Mouse (Mus musculus): ENCODE measurements around the gene Wdr70. TPM values are rescaled to one million over a fixed set of nuclear protein-coding genes. Genes with fewer than 3 reads are reported as not detected.

Wdr70 gene
- polyA plus RNA-seq (2015; fragmentation: Nextera tagmentation; extraction: Ambion mirVana) = 52.5 and 53.8 TPM in 2 replicates

GRCm38 (mm10) chr15:8098774-8099749 lies at the start of gene Wdr70:
TSS of gene Wdr70 (minus strand) at chr15:8099209.
- 2% methylated on average over 56 of the region's 56 CpGs for WGBS
- H3K9me3 ChIP-seq (ENCODE audit: control insufficient read depth, low read length) = no peaks in the 10 kb centered on the region
- peak within 1 kb of the TSS; percentile 65 for H3K4me2 ChIP-seq (ENCODE audit: low read depth, low read length)
- peak within 1 kb of the TSS; percentile 85 for H3K9ac ChIP-seq (ENCODE audit: low read length)
- H3K36me3 ChIP-seq (ENCODE audit: control insufficient read depth, insufficient read depth, low read length) = peaks cover 4% of the 10 kb centered on the region; the same call in 1 of the 2 replicates
- peak within 1 kb of the TSS; percentile 22; the same call in 1 of the 2 replicates for H3K27ac ChIP-seq (ENCODE audit: low read length)
- peak within 1 kb of the TSS; percentile 90 for H3K4me3 ChIP-seq (ENCODE audit: low read length)
- no peaks in the 10 kb centered on the region for H3K27me3 ChIP-seq (ENCODE audit: control insufficient read depth, insufficient read depth, low read depth, low read length)
- H3K4me1 ChIP-seq (replicated peaks; ENCODE audit: control insufficient read depth, insufficient read depth, low read length) = 0 out of 2 replicates have a peak, but pooled peaks cover 4% of the 10 kb centered on the region
- ATAC-seq (ENCODE audit: low read depth) = peak; percentile 93

DNA sequence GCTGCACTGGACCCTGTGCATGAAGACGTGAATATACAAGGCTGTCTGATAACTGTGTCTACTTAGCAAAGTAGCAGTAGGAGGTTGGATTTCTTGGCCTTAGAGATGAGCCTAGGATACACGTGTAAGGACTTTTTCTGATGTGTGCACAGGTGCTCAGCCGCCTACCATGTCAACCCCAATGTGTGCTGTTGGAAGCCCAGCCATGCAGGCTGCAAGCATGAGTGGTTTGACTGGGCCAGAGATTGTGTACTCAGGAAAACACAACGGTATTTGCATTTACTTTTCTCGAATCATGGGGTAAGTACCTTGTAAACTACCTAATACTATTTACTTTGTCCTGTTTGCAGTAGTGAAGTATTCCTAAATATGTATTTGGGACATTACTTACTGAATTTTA lies 36.6 kb upstream of the Wdr70 start:
- Histone ChIP-seq H3K9ac (ENCODE audit: low read length) (no peak overlapping the region), H3K36me3 (ENCODE audit: control insufficient read depth, insufficient read depth, low read length) (peaks cover 50% of the 10 kb centered on the region), H3K27me3 (ENCODE audit: control insufficient read depth, insufficient read depth, low read depth, low read length) (no peaks in the 10 kb centered on the region), H3K27ac (ENCODE audit: low read length) (no peak overlapping the region), H3K9me3 (ENCODE audit: control insufficient read depth, low read length) (no peaks in the 10 kb centered on the region), H3K4me1 (replicated peaks; ENCODE audit: control insufficient read depth, insufficient read depth, low read length) (no peaks in the 10 kb centered on the region), H3K4me3 (ENCODE audit: low read length) (no peak overlapping the region), H3K4me2 (ENCODE audit: low read depth, low read length) (no peak overlapping the region)
- WGBS = 65% methylated on average over 5 of the region's 5 CpGs
- peak; percentile 60; the same call in 1 of the 2 replicates for ATAC-seq (ENCODE audit: low read depth)

DNA sequence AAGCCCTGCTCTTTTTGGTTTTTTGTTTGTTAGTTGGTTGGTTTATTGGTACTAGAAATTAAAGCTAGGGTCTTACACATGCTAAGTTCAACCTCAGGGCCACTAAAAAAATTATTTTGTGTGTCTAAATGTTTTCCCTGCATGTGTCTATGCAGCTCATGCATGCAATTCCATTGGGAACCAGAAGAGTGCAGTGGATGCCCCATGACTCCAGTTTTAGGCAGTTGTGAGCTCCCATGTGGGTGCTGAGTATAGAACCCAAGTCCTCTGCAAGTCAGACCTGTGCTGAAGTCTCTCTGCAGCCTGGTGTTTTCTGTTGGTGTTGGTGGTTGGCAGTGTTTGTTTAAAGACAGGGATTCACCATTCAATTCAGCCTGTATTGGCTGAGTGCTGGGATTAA lies 32.8 kb upstream of the Wdr70 start:
- H3K4me3 ChIP-seq (ENCODE audit: low read length) = no peak overlapping the region
- no peak overlapping the region for H3K9ac ChIP-seq (ENCODE audit: low read length)
- H3K4me1 ChIP-seq (replicated peaks; ENCODE audit: control insufficient read depth, insufficient read depth, low read length) = no peaks in the 10 kb centered on the region
- peaks cover 51% of the 10 kb centered on the region for H3K36me3 ChIP-seq (ENCODE audit: control insufficient read depth, insufficient read depth, low read length)
- no peak overlapping the region for H3K27ac ChIP-seq (ENCODE audit: low read length)
- no peaks in the 10 kb centered on the region for H3K9me3 ChIP-seq (ENCODE audit: control insufficient read depth, low read length)
- no peaks in the 10 kb centered on the region for H3K27me3 ChIP-seq (ENCODE audit: control insufficient read depth, insufficient read depth, low read depth, low read length)
- no peak for ATAC-seq (ENCODE audit: low read depth)
- H3K4me2 ChIP-seq (ENCODE audit: low read depth, low read length) = no peak overlapping the region

DNA sequence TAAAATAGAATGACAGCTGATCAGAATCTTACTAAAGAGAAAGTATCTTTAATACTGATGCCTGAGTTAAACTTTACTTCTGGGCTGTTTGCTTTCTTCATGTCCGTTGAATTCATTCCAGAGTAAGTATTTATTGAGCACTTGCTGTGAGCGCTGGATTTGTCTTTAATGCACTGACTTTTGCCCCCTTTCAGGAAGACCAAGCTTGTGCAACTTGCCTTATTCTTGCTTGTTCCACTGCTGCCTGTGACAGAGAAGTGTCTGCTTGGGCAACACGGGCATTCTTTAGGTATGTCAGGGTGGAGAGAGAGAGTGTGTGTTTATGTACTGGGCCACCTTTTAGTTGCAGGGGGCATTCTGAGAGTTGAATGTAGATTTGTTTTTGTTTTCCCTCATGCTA lies 32.3 kb upstream of the Wdr70 start:
- Histone ChIP-seq H3K4me1 (replicated peaks; ENCODE audit: control insufficient read depth, insufficient read depth, low read length) (no peaks in the 10 kb centered on the region), H3K36me3 (ENCODE audit: control insufficient read depth, insufficient read depth, low read length) (peaks cover 51% of the 10 kb centered on the region), H3K27me3 (ENCODE audit: control insufficient read depth, insufficient read depth, low read depth, low read length) (no peaks in the 10 kb centered on the region), H3K4me3 (ENCODE audit: low read length) (no peak overlapping the region), H3K9ac (ENCODE audit: low read length) (no peak overlapping the region), H3K27ac (ENCODE audit: low read length) (no peak overlapping the region), H3K4me2 (ENCODE audit: low read depth, low read length) (no peak overlapping the region), H3K9me3 (ENCODE audit: control insufficient read depth, low read length) (no peaks in the 10 kb centered on the region)
- ATAC-seq (ENCODE audit: low read depth) = no peak
- 90% methylated on average over 3 of the region's 3 CpGs for WGBS

DNA sequence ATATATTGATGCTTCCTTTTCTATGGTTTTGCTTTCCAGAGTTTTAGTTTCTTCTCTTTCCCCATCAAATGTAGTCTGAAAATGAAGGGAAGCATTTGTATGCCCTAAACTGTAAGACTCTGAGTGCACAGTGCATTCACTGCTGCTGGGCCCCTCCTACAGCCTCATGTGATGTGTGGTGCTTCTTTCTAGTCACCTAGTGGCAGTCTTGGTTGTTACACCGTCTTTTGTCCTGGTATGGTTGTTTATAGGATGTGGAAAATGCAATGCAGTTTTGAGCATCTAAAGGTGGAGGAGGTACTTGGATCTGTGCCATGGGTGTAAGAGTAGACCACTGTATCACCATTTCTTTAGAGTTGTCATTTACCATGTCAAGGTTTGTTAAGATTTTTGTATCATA lies 30.3 kb upstream of the Wdr70 start:
- no peak overlapping the region for H3K4me3 ChIP-seq (ENCODE audit: low read length)
- H3K4me1 ChIP-seq (replicated peaks; ENCODE audit: control insufficient read depth, insufficient read depth, low read length) = no peaks in the 10 kb centered on the region
- 64% methylated on average over 1 of the region's 1 CpGs for WGBS
- no peaks in the 10 kb centered on the region for H3K27me3 ChIP-seq (ENCODE audit: control insufficient read depth, insufficient read depth, low read depth, low read length)
- H3K4me2 ChIP-seq (ENCODE audit: low read depth, low read length) = no peak overlapping the region
- H3K27ac ChIP-seq (ENCODE audit: low read length) = no peak overlapping the region
- H3K9ac ChIP-seq (ENCODE audit: low read length) = no peak overlapping the region
- H3K9me3 ChIP-seq (ENCODE audit: control insufficient read depth, low read length) = no peaks in the 10 kb centered on the region
- ATAC-seq (ENCODE audit: low read depth) = no peak
- peaks cover 45% of the 10 kb centered on the region for H3K36me3 ChIP-seq (ENCODE audit: control insufficient read depth, insufficient read depth, low read length)

DNA sequence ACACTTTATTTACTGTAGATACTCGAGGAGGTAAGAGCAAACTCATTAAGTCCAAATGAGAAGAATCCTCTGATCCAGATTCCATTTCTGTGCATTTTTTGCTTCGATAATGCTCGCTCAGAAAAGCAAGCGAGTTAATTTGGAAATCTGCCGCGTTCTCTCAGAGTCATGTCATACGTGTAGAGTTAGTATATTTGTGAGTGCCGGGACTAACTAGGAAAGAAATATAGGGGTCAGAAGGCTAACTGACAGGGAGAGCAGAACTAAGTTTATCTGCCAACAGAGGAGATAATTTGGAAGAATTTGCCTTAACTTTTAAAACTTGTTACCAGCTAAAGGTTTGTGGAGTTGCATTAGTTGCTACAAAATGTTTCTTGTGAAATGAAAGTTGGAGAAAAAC lies 10.8 kb upstream of the Wdr70 start:
- H3K9ac ChIP-seq (ENCODE audit: low read length) = peak overlapping the region; percentile 88
- no peaks in the 10 kb centered on the region for H3K27me3 ChIP-seq (ENCODE audit: control insufficient read depth, insufficient read depth, low read depth, low read length)
- no peak for ATAC-seq (ENCODE audit: low read depth)
- 2% methylated on average over 8 of the region's 8 CpGs for WGBS
- peak overlapping the region; percentile 89 for H3K4me2 ChIP-seq (ENCODE audit: low read depth, low read length)
- H3K4me1 ChIP-seq (replicated peaks; ENCODE audit: control insufficient read depth, insufficient read depth, low read length) = peaks cover 13% of the 10 kb centered on the region
- peak overlapping the region; percentile 82 for H3K4me3 ChIP-seq (ENCODE audit: low read length)
- H3K9me3 ChIP-seq (ENCODE audit: control insufficient read depth, low read length) = no peaks in the 10 kb centered on the region
- no peak overlapping the region; the same call in 1 of the 2 replicates for H3K27ac ChIP-seq (ENCODE audit: low read length)
- peaks cover 19% of the 10 kb centered on the region for H3K36me3 ChIP-seq (ENCODE audit: control insufficient read depth, insufficient read depth, low read length)

GRCm38 (mm10) chr15:8108966-8109743 lies 10.1 kb upstream of the Wdr70 start, which contains the start of gene Nup155:
TSS of gene Nup155 (plus strand) at chr15:8109273.
- Histone ChIP-seq H3K27me3 (ENCODE audit: control insufficient read depth, insufficient read depth, low read depth, low read length) (no peaks in the 10 kb centered on the region), H3K9me3 (ENCODE audit: control insufficient read depth, low read length) (no peaks in the 10 kb centered on the region), H3K4me1 (replicated peaks; ENCODE audit: control insufficient read depth, insufficient read depth, low read length) (peaks cover 13% of the 10 kb centered on the region), H3K36me3 (ENCODE audit: control insufficient read depth, insufficient read depth, low read length) (peaks cover 18% of the 10 kb centered on the region), H3K4me3 (ENCODE audit: low read length) (peak within 1 kb of the TSS; percentile 82), H3K4me2 (ENCODE audit: low read depth, low read length) (peak within 1 kb of the TSS; percentile 89), H3K27ac (ENCODE audit: low read length) (peak within 1 kb of the TSS; percentile 79), H3K9ac (ENCODE audit: low read length) (peak within 1 kb of the TSS; percentile 88)
- peak; percentile 99 for ATAC-seq (ENCODE audit: low read depth)
- under 1% methylated on average over 50 of the region's 54 CpGs for WGBS

- Histone ChIP-seq H3K9ac (ENCODE audit: low read length) (peak overlapping the region; percentile 88), H3K4me3 (ENCODE audit: low read length) (peak overlapping the region; percentile 82), H3K4me2 (ENCODE audit: low read depth, low read length) (peak overlapping the region; percentile 57), H3K4me1 (replicated peaks; ENCODE audit: control insufficient read depth, insufficient read depth, low read length) (peaks cover 13% of the 10 kb centered on the region), H3K27me3 (ENCODE audit: control insufficient read depth, insufficient read depth, low read depth, low read length) (no peaks in the 10 kb centered on the region), H3K36me3 (ENCODE audit: control insufficient read depth, insufficient read depth, low read length) (peaks cover 15% of the 10 kb centered on the region), H3K27ac (ENCODE audit: low read length) (peak overlapping the region; percentile 79), H3K9me3 (ENCODE audit: control insufficient read depth, low read length) (no peaks in the 10 kb centered on the region)
- 47% methylated on average over 19 of the region's 19 CpGs for WGBS
- peak; percentile 24 for ATAC-seq (ENCODE audit: low read depth)
Observed at GRCm38 (mm10) chr15:8108360-8108965, 9.5 kb upstream of the Wdr70 start.
